Mouse (Mus musculus) cerebellum, adult 2 months (tissue): ENCODE results near the gene Slit1.

Experiments used
- CTCF ChIP-seq: fragments of 200-500 bp; IDR thresholded peaks from 2 replicates; pipeline ENCODE4 v1.5.1; 2011; ENCODE audit warnings: low read depth, mild to moderate bottlenecking, control low read depth, low read length, moderate library complexity, borderline replicate concordance; ENCODE audit not compliant: insufficient read depth
- POLR2A ChIP-seq: fragments of 200-500 bp; IDR thresholded peaks from 2 replicates; pipeline ENCODE4 v1.6.1; 2011; ENCODE audit warnings: low read length, control low read depth, borderline replicate concordance; ENCODE audit not compliant: insufficient read depth

DNA sequence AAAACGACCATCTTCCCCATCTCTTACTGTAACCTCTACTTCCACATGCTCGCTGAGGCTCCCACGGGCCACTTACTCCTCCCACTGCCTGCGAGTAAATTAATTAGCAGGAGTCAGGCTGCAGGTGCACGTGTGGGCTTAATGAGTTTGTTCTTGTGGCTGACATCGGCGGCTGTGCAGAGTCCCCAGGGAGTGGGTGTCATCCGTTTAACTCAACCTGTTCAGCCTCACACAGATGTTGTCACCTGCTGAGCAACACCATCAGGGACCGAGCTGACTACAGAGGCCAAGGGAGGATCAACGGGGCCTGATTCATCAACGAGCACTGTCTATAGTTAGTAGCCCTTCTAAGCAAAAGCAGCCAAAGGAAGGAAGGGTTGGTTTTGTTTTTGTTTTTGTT, 100.5 kb downstream of the Slit1 start:
- TF ChIP-seq POLR2A (no peak), CTCF (no peak)
